Mouse (Mus musculus) hindbrain, embryonic 16.5 days (tissue): ENCODE results near the gene Serpina3n. TPM values are rescaled to one million over a fixed set of nuclear protein-coding genes. Genes with fewer than 3 reads are reported as not detected.
A peak's percentile ranks its signal among the peaks of the same experiment; 100 is the strongest.
"Not testable (repeated sequence)": the region's sequence is repeated elsewhere in the genome, so short reads cannot be mapped to it uniquely, and the experiment has no call there.

Experiments used
- ATAC-seq: fragments of 200-750 bp; cut with Nextera tagmentation; 2 replicates; pipeline ENCODE4 v1.8.0; 2017; ENCODE audit warnings: moderate TSS enrichment, moderate library complexity
- H3K27ac ChIP-seq: fragments of 300-500 bp; sonication (generic); 2 replicates; pipeline ENCODE4 v1.5.1; 2014; ENCODE audit warnings: low read depth, mild to moderate bottlenecking, control low read depth, low read length, moderate library complexity
- H3K27me3 ChIP-seq: fragments of 300-500 bp; sonication (generic); replicated peaks from 2 replicates; pipeline ENCODE4 v1.6.1; 2014; ENCODE audit warnings: low read length; ENCODE audit not compliant: control insufficient read depth, insufficient read depth
- H3K36me3 ChIP-seq: fragments of 300-500 bp; sonication (generic); 2 replicates; pipeline ENCODE4 v1.6.1; 2014; ENCODE audit warnings: mild to moderate bottlenecking, low read length, moderate library complexity, mixed read lengths; ENCODE audit not compliant: control insufficient read depth, insufficient read depth
- H3K4me1 ChIP-seq: fragments of 300-500 bp; sonication (generic); 2 replicates; pipeline ENCODE4 v1.6.1; 2014; ENCODE audit warnings: low read depth, low read length; ENCODE audit not compliant: control insufficient read depth, insufficient read depth
- H3K4me2 ChIP-seq: fragments of 300-500 bp; sonication (generic); 2 replicates; pipeline ENCODE4 v1.6.1; 2014; ENCODE audit warnings: mild to moderate bottlenecking, low read length, control low read depth, moderate library complexity
- H3K4me3 ChIP-seq: fragments of 300-500 bp; sonication (generic); 2 replicates; pipeline ENCODE4 v1.5.1; 2014; ENCODE audit warnings: mild to moderate bottlenecking, low read length, control low read depth, moderate library complexity
- H3K9ac ChIP-seq: fragments of 300-500 bp; sonication (generic); 2 replicates; pipeline ENCODE4 v1.6.1; 2014; ENCODE audit warnings: low read depth, mild to moderate bottlenecking, control low read depth, low read length, moderate library complexity
- H3K9me3 ChIP-seq: fragments of 300-500 bp; sonication (generic); 2 replicates; pipeline ENCODE4 v1.6.1; 2014; ENCODE audit warnings: mild to moderate bottlenecking, low read length, moderate library complexity; ENCODE audit not compliant: control insufficient read depth
- WGBS: fragments of 180-500 bp; shearing (Covaris S2); extraction: QIAGEN DNeasy Blood & Tissue Kit; methylation state at CpG from one replicate; pipeline ENCODE4 v1.1.7; 2014; 5-methylcytosine and 5-hydroxymethylcytosine counted together
- polyA plus RNA-seq: library from polyadenylated mRNA; unstranded; fragments of >200 nt; fragmentation: Nextera tagmentation; extraction: Ambion mirVana; gene quantifications from 2 replicates; pipeline ENCODE4 v1.2.1, GENCODE M21; 2015

Serpina3n gene
- 3.4 and 3.5 TPM in 2 replicates for polyA plus RNA-seq

- peak within 1 kb of the TSS; percentile 19 for H3K4me2 ChIP-seq
- no peaks in the 10 kb centered on the region for H3K27me3 ChIP-seq
- 44% methylated on average over 4 of the region's 4 CpGs for WGBS
- no peaks in the 10 kb centered on the region; the same call in 1 of the 2 replicates for H3K4me1 ChIP-seq
- peak; percentile 82 for ATAC-seq
- H3K27ac ChIP-seq = no peak within 1 kb of the TSS
- H3K4me3 ChIP-seq = no peak within 1 kb of the TSS
- H3K36me3 ChIP-seq = no peaks in the 10 kb centered on the region
- H3K9me3 ChIP-seq = no peaks in the 10 kb centered on the region
- no peak within 1 kb of the TSS; the same call in 1 of the 2 replicates for H3K9ac ChIP-seq
These were observed at the start of gene Serpina3n for GRCm38 (mm10) chr12:104406454-104406885. Gene Serpina3n, plus strand, starts transcription at chr12:104406729.

DNA sequence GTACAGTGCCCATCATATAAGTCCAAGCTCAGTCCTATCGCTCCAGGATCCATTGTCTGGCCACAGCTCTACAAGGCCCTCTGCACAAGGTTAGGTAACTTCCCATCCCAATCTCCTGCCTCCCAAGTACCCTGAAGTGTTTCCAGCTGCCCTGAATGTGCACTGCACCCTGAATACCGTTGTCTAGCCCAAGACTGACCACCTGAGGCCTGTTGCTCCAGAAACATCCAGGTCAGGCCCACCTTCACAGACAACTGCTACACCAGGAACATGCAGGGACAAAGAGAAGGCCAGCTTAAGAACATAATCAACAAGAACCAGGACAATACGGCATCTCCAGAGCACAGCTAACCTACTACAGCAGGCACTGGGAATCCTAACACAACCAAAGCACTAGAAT, 36.5 kb upstream of the Serpina3n start:
- H3K9ac ChIP-seq = no peak overlapping the region
- WGBS = 89% methylated on average over 3 of the region's 3 CpGs
- no peak for ATAC-seq
- H3K4me1 ChIP-seq = no peaks in the 10 kb centered on the region
- no peaks in the 10 kb centered on the region for H3K9me3 ChIP-seq
- no peak overlapping the region for H3K4me2 ChIP-seq
- H3K4me3 ChIP-seq = no peak overlapping the region
- no peak overlapping the region for H3K27ac ChIP-seq
- no peaks in the 10 kb centered on the region for H3K27me3 ChIP-seq
- no peaks in the 10 kb centered on the region for H3K36me3 ChIP-seq

DNA sequence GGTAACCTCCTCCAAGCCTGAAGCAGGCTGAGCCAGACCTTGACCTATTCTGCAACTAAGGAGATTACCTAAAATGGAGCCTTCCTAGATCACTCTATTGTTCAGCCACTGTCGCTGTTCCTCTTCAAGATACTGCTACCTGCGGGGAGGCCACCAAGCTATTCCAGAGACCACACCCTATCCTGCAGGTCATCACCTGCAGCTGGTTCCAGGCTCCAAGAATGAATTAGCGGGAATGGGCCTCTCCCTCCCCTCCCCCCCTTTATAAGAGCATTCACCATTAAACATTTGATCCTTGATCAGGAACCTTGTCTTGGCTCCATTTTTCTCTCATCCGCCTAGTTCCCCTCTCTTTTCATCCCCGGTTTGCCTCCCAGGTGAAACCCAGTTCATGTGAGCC, 29.4 kb upstream of the Serpina3n start:
- not testable (repeated sequence) for H3K27ac ChIP-seq, H3K27me3 ChIP-seq, H3K9me3 ChIP-seq, H3K4me2 ChIP-seq, H3K36me3 ChIP-seq, H3K4me1 ChIP-seq, H3K4me3 ChIP-seq, ATAC-seq, H3K9ac ChIP-seq
- WGBS = 70% methylated on average over 5 of the region's 5 CpGs

DNA sequence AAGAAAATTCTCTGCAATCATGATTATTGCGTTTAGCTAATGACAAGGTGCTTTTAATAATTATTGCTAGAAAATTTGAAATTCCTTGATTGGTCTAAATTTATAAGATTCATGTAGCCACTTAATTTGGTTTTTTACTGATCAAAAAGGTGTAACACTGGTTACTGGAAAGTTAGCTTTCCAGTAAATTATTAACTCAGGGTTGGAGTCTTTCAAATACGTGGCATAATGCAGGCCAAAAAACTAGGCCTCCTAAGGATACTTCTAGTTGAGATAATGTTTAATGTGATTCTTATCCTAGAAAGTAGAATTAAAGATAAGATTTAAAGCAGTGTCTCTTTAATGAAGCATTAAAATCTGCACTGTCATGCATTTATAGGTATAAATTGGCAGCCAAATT, 28.2 kb upstream of the Serpina3n start:
- H3K9ac ChIP-seq, H3K27me3 ChIP-seq, H3K4me2 ChIP-seq, ATAC-seq, H3K9me3 ChIP-seq, H3K4me1 ChIP-seq, H3K27ac ChIP-seq, H3K36me3 ChIP-seq, H3K4me3 ChIP-seq: not testable (repeated sequence)
- WGBS = 73% methylated on average over 2 of the region's 2 CpGs

DNA sequence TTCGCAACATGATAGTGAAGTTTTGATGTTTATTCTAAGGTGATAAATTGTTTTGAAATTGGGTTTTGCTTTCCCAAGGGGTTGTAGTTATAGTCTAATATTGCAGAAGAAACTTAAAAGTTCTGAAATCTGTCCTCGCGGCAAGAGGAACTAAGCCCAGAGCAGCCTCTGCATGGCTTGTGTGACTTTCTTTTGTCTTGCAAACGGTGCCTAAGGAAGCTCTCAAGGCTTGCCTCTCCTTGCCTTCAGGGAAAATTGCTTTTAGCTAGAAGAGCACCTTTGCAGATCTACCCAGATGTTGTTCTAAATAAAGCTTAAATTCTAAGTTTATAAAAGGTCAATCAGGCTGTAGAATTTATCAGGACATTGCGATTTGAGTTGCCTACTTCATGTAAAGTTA, 27.7 kb upstream of the Serpina3n start:
- not testable (repeated sequence) for H3K9me3 ChIP-seq, H3K4me3 ChIP-seq

DNA sequence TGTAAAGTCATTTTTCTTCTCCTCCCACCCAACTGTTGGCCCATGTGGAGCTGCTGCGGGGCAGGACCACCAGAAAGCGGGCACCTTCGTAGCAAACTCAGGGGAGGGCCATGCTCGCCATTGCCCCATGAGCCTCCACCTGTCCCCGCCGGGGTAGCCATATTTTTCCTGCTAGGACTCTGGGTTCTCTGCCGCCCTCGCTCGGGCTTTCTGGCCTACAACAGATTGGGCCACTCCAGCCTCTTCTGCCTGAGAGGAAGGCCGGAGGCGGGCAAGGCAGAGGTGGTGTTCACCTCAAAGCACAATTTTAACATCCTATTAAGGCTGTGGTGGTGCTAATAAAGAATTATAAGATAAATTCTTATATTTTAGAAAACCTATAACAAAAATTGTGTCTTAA, 26.7 kb upstream of the Serpina3n start:
- Histone ChIP-seq H3K4me2 (no peak overlapping the region), H3K4me3 (no peak overlapping the region), H3K4me1 (no peaks in the 10 kb centered on the region), H3K36me3 (no peaks in the 10 kb centered on the region), H3K27ac (no peak overlapping the region), H3K27me3 (no peaks in the 10 kb centered on the region), H3K9ac (no peak overlapping the region), H3K9me3 (no peaks in the 10 kb centered on the region)
- WGBS = 95% methylated on average over 11 of the region's 11 CpGs
- ATAC-seq = no peak

More for the DNA sequence above, 27.7 kb upstream of the Serpina3n start:
- H3K4me1 ChIP-seq, H3K36me3 ChIP-seq, H3K4me2 ChIP-seq, H3K27me3 ChIP-seq, ATAC-seq, H3K9ac ChIP-seq, H3K27ac ChIP-seq: not testable (repeated sequence)
- 45% methylated on average over 5 of the region's 5 CpGs for WGBS

GRCm38 (mm10) chr12:104381071-104381604, 25.4 kb upstream of the Serpina3n start:
- H3K4me3 ChIP-seq, H3K27me3 ChIP-seq, H3K27ac ChIP-seq, H3K4me1 ChIP-seq, H3K9ac ChIP-seq, H3K4me2 ChIP-seq, ATAC-seq, H3K36me3 ChIP-seq, H3K9me3 ChIP-seq: not testable (repeated sequence)
- WGBS = 92% methylated on average over 8 of the region's 8 CpGs

DNA sequence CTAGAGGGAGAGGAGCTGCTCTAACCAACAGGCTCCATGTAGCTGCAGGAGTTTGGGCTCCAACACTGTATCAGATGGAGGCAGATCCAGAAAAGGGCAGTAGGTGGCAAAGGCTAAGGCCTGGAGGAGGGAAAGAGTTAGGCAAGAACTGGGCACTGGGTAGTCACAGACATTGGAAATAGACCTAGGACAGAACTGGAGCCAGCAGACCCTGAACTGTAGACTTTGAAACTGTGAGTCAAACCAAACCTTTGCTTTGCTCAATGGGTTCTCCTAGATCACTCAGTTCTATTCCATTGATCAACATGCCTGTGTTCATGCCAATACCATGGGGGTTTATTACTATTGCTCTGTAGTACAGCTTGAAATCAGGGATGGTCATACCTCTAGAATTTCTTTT, 20.5 kb upstream of the Serpina3n start:
- H3K9ac ChIP-seq = not testable (repeated sequence)

DNA sequence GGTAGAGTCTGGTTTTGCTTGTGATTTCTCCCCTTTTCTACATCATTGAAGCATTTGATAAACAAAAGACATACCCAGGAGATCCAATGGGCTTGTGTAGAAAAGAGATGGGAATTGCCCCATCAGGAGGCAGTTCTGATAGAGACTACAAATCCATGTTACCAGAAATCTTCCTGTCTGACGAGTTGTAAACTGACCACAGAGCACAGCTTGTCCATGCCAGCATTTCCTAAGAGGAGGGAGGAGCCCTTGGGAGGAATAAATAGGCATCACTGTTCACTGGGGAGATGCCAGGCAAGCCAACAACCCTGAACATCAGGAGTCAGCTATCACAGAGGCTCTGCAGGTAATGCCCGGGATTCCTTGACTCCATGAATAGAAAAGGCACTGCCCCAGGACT, 19.7 kb upstream of the Serpina3n start:
- ATAC-seq, H3K27ac ChIP-seq, H3K4me2 ChIP-seq, H3K4me3 ChIP-seq, H3K4me1 ChIP-seq, H3K9me3 ChIP-seq, H3K9ac ChIP-seq, H3K36me3 ChIP-seq, H3K27me3 ChIP-seq: not testable (repeated sequence)
- 67% methylated on average over 2 of the region's 2 CpGs for WGBS

More for the DNA sequence above, 20.5 kb upstream of the Serpina3n start:
- not testable (repeated sequence) for ATAC-seq, H3K4me3 ChIP-seq, H3K4me2 ChIP-seq, H3K4me1 ChIP-seq, H3K27me3 ChIP-seq, H3K36me3 ChIP-seq, H3K27ac ChIP-seq, H3K9me3 ChIP-seq

GRCm38 (mm10) chr12:104388477-104388876, 18.1 kb upstream of the Serpina3n start:
- Histone ChIP-seq H3K36me3 (no peaks in the 10 kb centered on the region), H3K9ac (no peak overlapping the region), H3K4me1 (no peaks in the 10 kb centered on the region), H3K27me3 (no peaks in the 10 kb centered on the region), H3K27ac (no peak overlapping the region), H3K4me2 (no peak overlapping the region), H3K4me3 (no peak overlapping the region), H3K9me3 (no peaks in the 10 kb centered on the region)
- no peak for ATAC-seq
